Mouse (Mus musculus) gastrocnemius, postnatal 14 days (tissue): ENCODE data around the gene Ccdc27. TPM values are rescaled to one million over a fixed set of nuclear protein-coding genes. Genes with fewer than 3 reads are reported as not detected.

Experiments
- DNase-seq: peaks from one replicate; pipeline ENCODE4 v3.0.0; 2021; ENCODE audit warnings: mixed read lengths
- intact Hi-C: fragments of 180-260 bp; cut with DNase I; formaldehyde crosslinking; loops from one replicate; pipeline ENCODE4 v1.15.1; 2025; ENCODE audit warnings: low total_unique reads
- long read RNA-seq, 2 experiments: library from polyadenylated mRNA; stranded (forward); transcript quantifications; one replicate each; pipeline ENCODE4 v2.0.0; 2021
- total RNA-seq, 2 experiments: library from RNA; stranded (reverse); gene quantifications; 2 replicates each; pipeline ENCODE4 v1.2.3; 2021

Gene Ccdc27
- total RNA-seq, result not detected
- long read RNA-seq, experiment 1, result 0 reads
- long read RNA-seq, experiment 2, result 0 reads

- intact Hi-C loops, result no loop called here
- DNase-seq, result no peak
Measured at GRCm38 (mm10) chr4:154042577-154042976, at the start of gene Ccdc27. Gene Ccdc27 (minus strand): TSS chr4:154042677.

GRCm38 (mm10) chr4:154091356-154091755, 48.9 kb upstream of the Ccdc27 start:
- intact Hi-C loops, result no loop called here
- DNase-seq, result no peak

GRCm38 (mm10) chr4:154089205-154089604, 46.7 kb upstream of the Ccdc27 start:
- DNase-seq, result no peak
- intact Hi-C loops, result no loop called here

GRCm38 (mm10) chr4:154086436-154086835, 44.0 kb upstream of the Ccdc27 start:
- no peak for DNase-seq
- intact Hi-C loops, result no loop called here

- DNase-seq, result no peak
- intact Hi-C loops, result no loop called here
Measured at GRCm38 (mm10) chr4:154085856-154086255, 43.4 kb upstream of the Ccdc27 start.

GRCm38 (mm10) chr4:154081974-154082373, 39.5 kb upstream of the Ccdc27 start:
- intact Hi-C loops, result no loop called here
- DNase-seq, result no peak

GRCm38 (mm10) chr4:154081021-154081420, 38.5 kb upstream of the Ccdc27 start:
- intact Hi-C loops, result no loop called here
- DNase-seq, result no peak

GRCm38 (mm10) chr4:154080211-154080610, 37.7 kb upstream of the Ccdc27 start:
- DNase-seq, result no peak
- intact Hi-C loops, result no loop called here

- DNase-seq, result no peak
- intact Hi-C loops, result no loop called here
Measured at GRCm38 (mm10) chr4:154071941-154072340, 29.5 kb upstream of the Ccdc27 start.

GRCm38 (mm10) chr4:154071521-154071920, 29.0 kb upstream of the Ccdc27 start:
- DNase-seq, result no peak
- intact Hi-C loops, result no loop called here

GRCm38 (mm10) chr4:154070896-154071295, 28.4 kb upstream of the Ccdc27 start:
- intact Hi-C loops, result no loop called here
- DNase-seq, result no peak

- intact Hi-C loops, result loop anchor here (5.0 to 10.0 kb wide), 2 partner anchors 142 to 210 kb away; no protein-coding TSS in a partner anchor
- DNase-seq, result no peak
Measured at GRCm38 (mm10) chr4:154064827-154065773, 22.6 kb upstream of the Ccdc27 start.

- peak; percentile 31 for DNase-seq
- intact Hi-C loops, result no loop called here
Measured at GRCm38 (mm10) chr4:154057696-154058095, 15.2 kb upstream of the Ccdc27 start.

- no peak for DNase-seq
- intact Hi-C loops, result no loop called here
Measured at GRCm38 (mm10) chr4:154056661-154057060, 14.2 kb upstream of the Ccdc27 start.

GRCm38 (mm10) chr4:154056046-154056445, 13.6 kb upstream of the Ccdc27 start:
- DNase-seq, result no peak
- intact Hi-C loops, result no loop called here

GRCm38 (mm10) chr4:154055482-154055881, 13.0 kb upstream of the Ccdc27 start:
- no peak for DNase-seq
- intact Hi-C loops, result no loop called here

GRCm38 (mm10) chr4:154053065-154053464, 10.6 kb upstream of the Ccdc27 start:
- no peak for DNase-seq
- intact Hi-C loops, result no loop called here

- intact Hi-C loops, result no loop called here
- no peak for DNase-seq
Measured at GRCm38 (mm10) chr4:154051401-154051800, 8.9 kb upstream of the Ccdc27 start.

GRCm38 (mm10) chr4:154045837-154046236, 3.4 kb upstream of the Ccdc27 start:
- intact Hi-C loops, result no loop called here

GRCm38 (mm10) chr4:154037123-154037522, 5.4 kb downstream of the Ccdc27 start:
- DNase-seq, result no peak
- intact Hi-C loops, result no loop called here

More at GRCm38 (mm10) chr4:154045837-154046236, 3.4 kb upstream of the Ccdc27 start:
- DNase-seq, result no peak

GRCm38 (mm10) chr4:154028646-154029045, 13.8 kb downstream of the Ccdc27 start:
- no peak for DNase-seq
- intact Hi-C loops, result no loop called here
